Mouse (Mus musculus): ENCODE data around the gene Heatr3.

DNA sequence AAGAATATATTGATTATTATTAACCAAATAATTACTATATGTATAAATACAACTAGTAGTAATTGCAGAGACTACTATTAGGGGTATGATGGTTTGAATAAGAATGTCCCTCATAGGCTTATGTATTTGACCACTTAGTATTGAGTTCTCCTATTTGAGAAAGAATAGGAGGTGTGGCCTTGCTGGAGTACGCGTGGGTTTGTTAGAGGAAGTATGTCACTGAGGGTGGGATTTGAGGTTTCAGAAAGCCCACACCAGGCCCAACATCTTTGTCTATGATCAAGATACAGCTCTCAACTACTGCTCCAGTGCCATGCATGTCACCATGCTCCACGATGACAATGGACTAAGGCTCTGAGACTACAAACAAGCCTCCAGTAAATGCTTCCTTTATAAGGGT is 1.6 kb downstream of the Heatr3 start:
- TF ChIP-seq CTCF (IDR thresholded peaks at IDR 0.05; ENCODE audit: insufficient read depth, low read depth, low read length) (no peak), POLR2A (IDR thresholded peaks at IDR 0.05; ENCODE audit: insufficient read depth, low read depth, low read length) (no peak)

All from olfactory bulb, adult 2 months (tissue).